Mouse (Mus musculus): ENCODE results near the gene Mgp. TPM values are rescaled to one million over a fixed set of nuclear protein-coding genes. Genes with fewer than 3 reads are reported as not detected.

Mgp gene
- polyA plus RNA-seq, 1 experiment from 2014 or later, result 168 TPM

DNA sequence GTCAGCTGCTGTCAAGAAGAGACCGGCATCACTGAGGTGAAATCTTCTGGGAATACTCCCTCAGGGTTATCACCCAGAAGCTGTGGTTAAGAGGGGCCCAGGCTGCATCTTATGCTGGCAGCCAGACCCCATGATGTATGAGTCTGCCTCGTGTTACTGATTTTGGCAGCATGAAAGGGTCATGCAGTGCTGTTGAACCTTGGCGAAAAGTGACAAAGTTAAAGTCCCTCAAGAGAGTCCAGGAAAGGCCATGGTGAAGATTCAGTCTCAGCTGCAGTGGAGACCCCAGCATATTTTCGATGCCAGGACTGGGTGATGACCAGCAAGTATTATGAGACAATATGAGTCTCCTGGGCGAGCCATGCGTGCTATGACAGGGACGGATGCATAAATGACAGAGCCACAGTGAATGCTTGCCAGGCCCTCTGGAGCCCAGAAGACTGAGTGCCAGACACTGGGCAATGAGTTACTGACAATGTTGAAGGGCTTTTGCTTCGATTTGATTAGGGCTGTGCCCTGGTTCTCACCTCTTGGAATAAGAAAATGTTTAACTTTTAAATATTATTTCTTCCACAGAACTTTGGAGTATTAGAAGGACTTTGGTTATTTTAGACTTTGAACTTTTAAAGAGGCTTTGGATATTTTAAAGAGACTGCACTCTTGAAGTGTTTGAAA, 40.2 kb upstream of the Mgp start:
- H3K4me3 ChIP-seq (ENCODE audit: low read length), result no peak overlapping the region
- H3K27ac ChIP-seq (ENCODE audit: low read depth, low read length), result no peak overlapping the region
- no peak overlapping the region for H3K4me2 ChIP-seq (replicated peaks; ENCODE audit: low read depth, low read length)
- no peaks in the 10 kb centered on the region for H3K27me3 ChIP-seq (ENCODE audit: control insufficient read depth, insufficient read depth, low read length)
- H3K4me1 ChIP-seq (ENCODE audit: control insufficient read depth, insufficient read depth, low read length), result peaks cover 4% of the 10 kb centered on the region; the same call in 1 of the 2 replicates
- no peaks in the 10 kb centered on the region for H3K36me3 ChIP-seq (ENCODE audit: control insufficient read depth, insufficient read depth, low read length)
- H3K9me3 ChIP-seq (ENCODE audit: control insufficient read depth, low read length), result no peaks in the 10 kb centered on the region
- no peak overlapping the region for H3K9ac ChIP-seq (ENCODE audit: low read depth, low read length)
- no peak for ATAC-seq (ENCODE audit: low FRiP score, low TSS enrichment)
- 78% methylated on average over 8 of the region's 8 CpGs for WGBS

DNA sequence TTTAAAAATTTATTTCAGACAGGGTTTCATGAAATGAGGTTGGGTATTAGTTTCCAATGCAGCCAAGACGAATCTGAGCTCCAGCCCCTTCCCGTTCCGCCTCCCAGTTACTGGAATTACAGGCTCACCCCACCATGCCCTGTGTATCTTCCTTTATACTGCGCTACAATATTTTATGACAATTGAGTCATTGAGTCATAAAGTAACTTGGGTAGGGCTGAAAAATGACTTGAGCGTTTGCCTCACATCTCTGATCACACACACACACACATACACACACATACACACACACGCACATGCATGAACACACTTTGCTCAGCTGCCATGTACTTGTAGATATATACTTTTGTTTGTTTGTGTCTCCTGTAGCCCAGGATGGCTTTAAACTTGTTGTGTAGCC, 38.6 kb upstream of the Mgp start:
- H3K9me3 ChIP-seq (ENCODE audit: control insufficient read depth, low read length), result no peaks in the 10 kb centered on the region
- H3K4me2 ChIP-seq (replicated peaks; ENCODE audit: low read depth, low read length), result no peak overlapping the region
- H3K4me1 ChIP-seq (ENCODE audit: control insufficient read depth, insufficient read depth, low read length), result peaks cover 4% of the 10 kb centered on the region; the same call in 1 of the 2 replicates
- H3K36me3 ChIP-seq (ENCODE audit: control insufficient read depth, insufficient read depth, low read length), result no peaks in the 10 kb centered on the region
- 91% methylated on average over 6 of the region's 6 CpGs for WGBS
- H3K4me3 ChIP-seq (ENCODE audit: low read length), result no peak overlapping the region
- no peak for ATAC-seq (ENCODE audit: low FRiP score, low TSS enrichment)
- H3K27ac ChIP-seq (ENCODE audit: low read depth, low read length), result no peak overlapping the region
- no peak overlapping the region for H3K9ac ChIP-seq (ENCODE audit: low read depth, low read length)
- no peaks in the 10 kb centered on the region for H3K27me3 ChIP-seq (ENCODE audit: control insufficient read depth, insufficient read depth, low read length)

DNA sequence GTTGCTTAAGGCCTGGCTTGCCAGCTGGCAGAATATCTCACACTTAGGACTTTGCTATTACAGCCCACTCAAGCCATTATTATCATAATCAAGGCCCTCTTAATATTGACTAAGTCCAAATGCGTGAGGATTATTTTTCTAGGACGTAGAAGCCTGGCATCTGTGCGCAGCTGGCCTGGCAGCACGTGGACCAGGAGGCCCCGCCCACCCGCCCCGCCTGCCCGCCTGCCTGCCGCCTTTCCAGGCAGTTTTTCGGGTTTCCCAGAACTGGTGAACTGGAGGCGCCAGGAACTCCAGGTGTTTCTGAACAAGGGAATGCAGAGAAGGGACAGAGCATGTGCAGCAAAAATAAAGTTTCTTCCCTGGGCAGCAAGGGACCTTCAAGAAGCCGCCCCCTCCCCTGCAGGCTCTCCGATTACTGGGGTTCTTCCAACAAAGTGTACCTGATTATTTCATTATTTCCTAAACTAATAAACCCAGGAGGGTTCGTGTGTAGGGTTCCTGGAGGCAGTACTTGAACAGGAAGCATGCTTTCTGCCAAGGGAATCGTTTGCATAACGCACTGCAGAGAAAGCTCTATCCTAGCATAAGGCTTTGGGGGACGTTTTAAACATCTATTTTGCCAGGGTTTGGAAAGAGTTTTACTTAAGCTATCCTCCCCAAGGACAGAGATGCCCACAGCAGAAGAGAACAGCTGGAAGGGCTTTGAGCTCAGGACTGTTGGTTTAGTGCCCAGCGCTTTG, 37.9 kb upstream of the Mgp start:
- peak overlapping the region; percentile 26 for H3K4me2 ChIP-seq (replicated peaks; ENCODE audit: low read depth, low read length)
- H3K9me3 ChIP-seq (ENCODE audit: control insufficient read depth, low read length), result no peaks in the 10 kb centered on the region
- no peak overlapping the region; the same call in 1 of the 2 replicates for H3K4me3 ChIP-seq (ENCODE audit: low read length)
- peak; percentile 26; the same call in 1 of the 2 replicates for ATAC-seq (ENCODE audit: low FRiP score, low TSS enrichment)
- no peak overlapping the region for H3K9ac ChIP-seq (ENCODE audit: low read depth, low read length)
- no peaks in the 10 kb centered on the region for H3K36me3 ChIP-seq (ENCODE audit: control insufficient read depth, insufficient read depth, low read length)
- no peak overlapping the region for H3K27ac ChIP-seq (ENCODE audit: low read depth, low read length)
- peaks cover 4% of the 10 kb centered on the region; the same call in 1 of the 2 replicates for H3K4me1 ChIP-seq (ENCODE audit: control insufficient read depth, insufficient read depth, low read length)
- H3K27me3 ChIP-seq (ENCODE audit: control insufficient read depth, insufficient read depth, low read length), result no peaks in the 10 kb centered on the region
- WGBS, result 15% methylated on average over 18 of the region's 18 CpGs

DNA sequence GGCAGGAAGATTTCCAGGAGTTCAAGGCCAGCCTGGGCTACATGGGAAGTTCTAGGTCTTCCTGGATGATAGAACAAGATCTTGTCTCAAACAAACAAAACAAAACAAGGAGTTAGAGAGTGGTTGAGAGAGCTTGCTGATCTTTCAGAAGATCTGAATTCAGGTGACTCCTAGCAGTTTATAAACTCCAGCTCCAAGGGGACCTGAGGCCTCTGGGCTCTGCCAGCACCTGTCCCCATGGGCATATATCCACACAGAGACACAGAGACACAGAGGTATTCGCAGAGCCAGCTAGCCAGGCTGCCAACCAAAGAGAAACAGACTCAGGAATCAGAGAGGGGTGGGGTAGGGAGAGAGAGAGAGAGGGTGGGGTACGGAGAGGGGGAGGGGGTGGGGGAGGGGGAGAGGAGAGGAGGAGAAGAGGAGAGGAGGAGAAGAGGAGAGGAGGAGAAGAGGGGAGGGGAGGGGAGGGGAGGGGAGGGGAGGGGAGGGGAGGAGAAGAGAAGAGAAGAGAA, 37.2 kb upstream of the Mgp start:
- WGBS, result 86% methylated on average over 1 of the region's 2 CpGs
- Histone ChIP-seq H3K4me2 (replicated peaks; ENCODE audit: low read depth, low read length) (no peak overlapping the region), H3K9me3 (ENCODE audit: control insufficient read depth, low read length) (no peaks in the 10 kb centered on the region), H3K4me1 (ENCODE audit: control insufficient read depth, insufficient read depth, low read length) (peaks cover under 1% of the 10 kb centered on the region; the same call in 1 of the 2 replicates), H3K27me3 (ENCODE audit: control insufficient read depth, insufficient read depth, low read length) (no peaks in the 10 kb centered on the region), H3K9ac (ENCODE audit: low read depth, low read length) (no peak overlapping the region), H3K36me3 (ENCODE audit: control insufficient read depth, insufficient read depth, low read length) (no peaks in the 10 kb centered on the region), H3K4me3 (ENCODE audit: low read length) (no peak overlapping the region), H3K27ac (ENCODE audit: low read depth, low read length) (no peak overlapping the region)
- no peak for ATAC-seq (ENCODE audit: low FRiP score, low TSS enrichment)

DNA sequence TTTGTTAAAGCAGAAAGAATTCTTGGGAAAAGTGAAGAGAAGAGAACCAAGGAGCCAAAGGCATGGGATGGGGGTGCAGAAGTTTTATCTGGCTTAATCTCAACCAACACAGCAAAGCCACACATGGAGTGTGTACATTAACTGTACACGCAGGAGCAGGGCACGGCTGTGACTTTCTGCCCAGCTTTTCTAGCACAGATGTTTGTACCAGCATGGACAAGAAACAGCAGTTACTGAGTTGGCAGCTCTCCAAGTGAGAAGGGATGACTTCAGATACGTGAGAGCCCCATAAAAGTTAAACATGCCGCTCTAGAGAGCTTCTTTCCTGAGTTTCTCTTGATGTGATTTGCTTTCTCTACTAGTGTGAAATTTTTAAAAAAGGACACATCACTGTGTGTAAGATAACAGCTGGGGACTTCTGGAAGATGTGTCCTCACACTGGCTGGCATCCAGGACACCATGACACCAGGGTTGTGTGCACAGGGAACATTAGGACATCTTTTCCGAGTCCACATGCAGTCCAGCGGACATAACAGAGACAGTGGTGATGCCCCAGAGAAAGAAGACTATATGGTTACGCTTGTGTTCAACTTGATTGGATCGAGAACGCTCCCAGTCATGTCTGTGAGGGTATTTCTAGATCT, 34.7 kb upstream of the Mgp start:
- Histone ChIP-seq H3K4me3 (ENCODE audit: low read length) (no peak overlapping the region), H3K27ac (ENCODE audit: low read depth, low read length) (no peak overlapping the region; the same call in 1 of the 2 replicates), H3K9ac (ENCODE audit: low read depth, low read length) (no peak overlapping the region), H3K4me2 (replicated peaks; ENCODE audit: low read depth, low read length) (no peak overlapping the region), H3K27me3 (ENCODE audit: control insufficient read depth, insufficient read depth, low read length) (no peaks in the 10 kb centered on the region), H3K4me1 (ENCODE audit: control insufficient read depth, insufficient read depth, low read length) (no peaks in the 10 kb centered on the region), H3K36me3 (ENCODE audit: control insufficient read depth, insufficient read depth, low read length) (no peaks in the 10 kb centered on the region), H3K9me3 (ENCODE audit: control insufficient read depth, low read length) (no peaks in the 10 kb centered on the region)
- no peak for ATAC-seq (ENCODE audit: low FRiP score, low TSS enrichment)
- WGBS, result 68% methylated on average over 9 of the region's 9 CpGs

DNA sequence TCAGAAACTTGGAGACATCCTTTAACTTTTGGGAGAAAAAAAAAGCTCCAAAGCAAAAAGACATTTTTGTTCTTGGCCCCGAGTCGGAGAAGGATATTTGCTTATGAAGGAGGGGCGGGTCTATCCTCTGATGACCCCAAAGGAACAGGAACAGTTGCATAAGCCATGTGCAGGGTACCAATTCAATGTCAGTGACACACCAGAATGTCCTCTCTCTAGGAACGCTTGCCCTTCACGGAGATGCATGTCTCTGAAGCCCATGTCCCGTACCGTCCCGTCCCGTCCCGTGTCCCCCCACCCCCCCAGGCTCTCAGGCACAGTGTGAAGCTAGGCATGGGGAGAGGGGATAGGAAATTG, 31.3 kb upstream of the Mgp start:
- no peak overlapping the region for H3K27ac ChIP-seq (ENCODE audit: low read depth, low read length)
- no peaks in the 10 kb centered on the region for H3K4me1 ChIP-seq (ENCODE audit: control insufficient read depth, insufficient read depth, low read length)
- H3K4me3 ChIP-seq (ENCODE audit: low read length), result no peak overlapping the region
- no peak overlapping the region for H3K4me2 ChIP-seq (replicated peaks; ENCODE audit: low read depth, low read length)
- H3K36me3 ChIP-seq (ENCODE audit: control insufficient read depth, insufficient read depth, low read length), result no peaks in the 10 kb centered on the region
- H3K9ac ChIP-seq (ENCODE audit: low read depth, low read length), result no peak overlapping the region
- 87% methylated on average over 10 of the region's 10 CpGs for WGBS
- no peaks in the 10 kb centered on the region for H3K27me3 ChIP-seq (ENCODE audit: control insufficient read depth, insufficient read depth, low read length)
- ATAC-seq (ENCODE audit: low FRiP score, low TSS enrichment), result no peak
- H3K9me3 ChIP-seq (ENCODE audit: control insufficient read depth, low read length), result no peaks in the 10 kb centered on the region

DNA sequence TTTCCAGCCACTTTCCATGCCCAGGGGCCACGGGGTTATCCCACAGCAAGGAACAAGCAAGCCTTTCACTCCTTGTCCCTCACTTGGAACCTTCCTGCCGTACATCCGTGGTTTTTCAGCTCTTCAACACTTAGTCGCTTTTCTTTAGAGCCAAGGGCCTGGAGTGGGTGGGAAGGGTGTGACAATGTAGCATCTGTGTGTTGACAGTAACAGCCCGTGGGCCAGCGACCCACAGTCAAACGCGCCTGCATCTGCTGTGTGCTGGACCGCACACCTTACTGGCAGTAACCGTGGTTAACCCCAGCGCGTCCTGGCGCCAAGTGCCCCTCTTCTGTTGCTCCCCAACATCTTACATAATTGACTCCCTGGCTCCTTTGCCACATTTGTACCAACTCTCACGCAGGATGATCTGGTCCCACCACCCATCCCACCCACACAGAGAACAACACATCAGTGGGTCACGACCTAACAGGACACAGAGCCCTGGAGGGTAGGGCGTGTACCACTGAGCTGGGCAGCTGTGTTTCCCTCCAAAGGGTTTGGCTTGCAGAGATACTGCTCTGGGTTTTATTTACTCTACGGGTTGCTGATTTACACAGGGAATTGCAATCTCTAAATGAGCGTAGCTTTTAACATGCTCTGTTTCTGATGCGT, 30.8 kb upstream of the Mgp start:
- H3K4me3 ChIP-seq (ENCODE audit: low read length), result no peak overlapping the region
- H3K27me3 ChIP-seq (ENCODE audit: control insufficient read depth, insufficient read depth, low read length), result no peaks in the 10 kb centered on the region
- no peaks in the 10 kb centered on the region for H3K4me1 ChIP-seq (ENCODE audit: control insufficient read depth, insufficient read depth, low read length)
- H3K36me3 ChIP-seq (ENCODE audit: control insufficient read depth, insufficient read depth, low read length), result no peaks in the 10 kb centered on the region
- H3K27ac ChIP-seq (ENCODE audit: low read depth, low read length), result no peak overlapping the region
- no peak for ATAC-seq (ENCODE audit: low FRiP score, low TSS enrichment)
- WGBS, result 86% methylated on average over 19 of the region's 19 CpGs
- H3K9ac ChIP-seq (ENCODE audit: low read depth, low read length), result no peak overlapping the region
- H3K4me2 ChIP-seq (replicated peaks; ENCODE audit: low read depth, low read length), result no peak overlapping the region
- H3K9me3 ChIP-seq (ENCODE audit: control insufficient read depth, low read length), result no peaks in the 10 kb centered on the region

DNA sequence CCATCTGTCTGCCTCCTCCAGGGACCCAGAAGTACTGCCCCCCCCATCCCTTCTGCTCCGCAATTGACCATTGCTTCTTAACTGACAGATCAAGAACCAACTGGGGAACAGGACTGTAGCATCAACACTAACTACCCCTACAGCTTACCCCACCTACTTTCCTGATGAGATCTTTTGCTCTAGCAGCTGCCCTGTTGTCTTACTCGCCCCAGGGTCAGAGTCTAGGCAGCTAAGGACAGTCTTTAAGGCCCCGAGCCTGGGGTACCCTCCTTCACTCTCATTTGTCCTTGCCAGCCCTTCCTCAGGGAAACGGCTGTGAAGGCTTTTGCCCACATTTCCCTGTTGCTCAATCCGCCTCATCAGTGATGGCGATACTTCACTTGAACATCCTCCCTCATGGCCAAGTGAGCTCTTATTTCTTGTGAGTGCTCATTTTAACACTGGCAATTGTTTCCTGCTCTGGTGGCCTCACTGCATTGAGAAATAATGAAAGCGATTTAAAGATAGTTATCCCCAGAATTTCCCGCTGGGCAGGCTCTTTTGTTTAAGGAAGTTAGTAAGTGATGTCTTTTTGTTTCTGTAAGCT, 28.4 kb upstream of the Mgp start:
- H3K36me3 ChIP-seq (ENCODE audit: control insufficient read depth, insufficient read depth, low read length), result no peaks in the 10 kb centered on the region
- no peak overlapping the region for H3K4me3 ChIP-seq (ENCODE audit: low read length)
- no peak overlapping the region for H3K27ac ChIP-seq (ENCODE audit: low read depth, low read length)
- no peak for ATAC-seq (ENCODE audit: low FRiP score, low TSS enrichment)
- H3K27me3 ChIP-seq (ENCODE audit: control insufficient read depth, insufficient read depth, low read length), result no peaks in the 10 kb centered on the region
- no peak overlapping the region for H3K4me2 ChIP-seq (replicated peaks; ENCODE audit: low read depth, low read length)
- no peak overlapping the region for H3K9ac ChIP-seq (ENCODE audit: low read depth, low read length)
- no peaks in the 10 kb centered on the region for H3K4me1 ChIP-seq (ENCODE audit: control insufficient read depth, insufficient read depth, low read length)
- 75% methylated on average over 8 of the region's 8 CpGs for WGBS
- H3K9me3 ChIP-seq (ENCODE audit: control insufficient read depth, low read length), result no peaks in the 10 kb centered on the region

Data from kidney, embryonic 14.5 days (tissue).